Mouse (Mus musculus): ENCODE measurements around the gene Tnfsf8. TPM values are rescaled to one million over a fixed set of nuclear protein-coding genes. Genes with fewer than 3 reads are reported as not detected.

Tnfsf8 gene
- polyA plus RNA-seq, 1 experiment = 0.02 TPM

- TF ChIP-seq POLR2A (IDR thresholded peaks at IDR 0.05; ENCODE audit: extremely low read depth, insufficient read depth, low read length) = no peak
- TF ChIP-seq CTCF (IDR thresholded peaks at IDR 0.05; ENCODE audit: extremely low read depth, insufficient read depth, low read length) = no peak
- Histone ChIP-seq H3K4me3 (ENCODE audit: insufficient read depth, low read length) (no peak overlapping the region), H3K4me1 (ENCODE audit: control insufficient read depth, insufficient read depth, low read length) (no peaks in the 10 kb centered on the region)
These were observed 68.8 kb downstream of the Tnfsf8 start for GRCm38 (mm10) chr4:63792328-63792727.

GRCm38 (mm10) chr4:63785466-63785865 lies 75.7 kb downstream of the Tnfsf8 start:
- H3K27ac ChIP-seq (ENCODE audit: insufficient read depth, low read length) = no peak overlapping the region
- TF ChIP-seq CTCF (IDR thresholded peaks at IDR 0.05; ENCODE audit: extremely low read depth, insufficient read depth, low read length) = no peak
- no peaks in the 10 kb centered on the region for H3K4me1 ChIP-seq (ENCODE audit: control insufficient read depth, insufficient read depth, low read length)
- H3K4me3 ChIP-seq (ENCODE audit: insufficient read depth, low read length) = no peak overlapping the region

More at GRCm38 (mm10) chr4:63792328-63792727, 68.8 kb downstream of the Tnfsf8 start:
- no peak overlapping the region for H3K27ac ChIP-seq (ENCODE audit: insufficient read depth, low read length)

DNA sequence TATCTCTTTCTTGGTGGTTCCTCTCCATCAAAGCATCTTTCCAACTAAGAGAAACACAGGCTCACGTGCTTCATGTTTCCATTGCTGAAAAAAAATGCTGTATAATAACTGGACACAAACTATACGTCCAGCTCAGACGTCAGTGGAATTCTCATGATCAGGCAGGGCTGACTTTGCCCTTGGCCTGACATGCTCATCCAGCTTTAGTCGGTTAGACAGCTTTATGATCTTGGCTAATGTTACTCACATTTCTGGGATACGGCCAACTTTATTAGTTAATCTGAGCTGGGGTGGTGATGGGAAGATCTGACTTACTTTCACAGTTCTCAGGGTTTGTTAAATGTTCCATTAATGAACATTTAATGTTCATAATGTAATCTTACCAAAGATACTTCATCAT lies 77.3 kb downstream of the Tnfsf8 start:
- no peak overlapping the region for H3K4me3 ChIP-seq (ENCODE audit: insufficient read depth, low read length)
- H3K4me1 ChIP-seq (ENCODE audit: control insufficient read depth, insufficient read depth, low read length) = no peaks in the 10 kb centered on the region
- TF ChIP-seq POLR2A (IDR thresholded peaks at IDR 0.05; ENCODE audit: extremely low read depth, insufficient read depth, low read length) (no peak), CTCF (IDR thresholded peaks at IDR 0.05; ENCODE audit: extremely low read depth, insufficient read depth, low read length) (no peak)
- no peak overlapping the region for H3K27ac ChIP-seq (ENCODE audit: insufficient read depth, low read length)

DNA sequence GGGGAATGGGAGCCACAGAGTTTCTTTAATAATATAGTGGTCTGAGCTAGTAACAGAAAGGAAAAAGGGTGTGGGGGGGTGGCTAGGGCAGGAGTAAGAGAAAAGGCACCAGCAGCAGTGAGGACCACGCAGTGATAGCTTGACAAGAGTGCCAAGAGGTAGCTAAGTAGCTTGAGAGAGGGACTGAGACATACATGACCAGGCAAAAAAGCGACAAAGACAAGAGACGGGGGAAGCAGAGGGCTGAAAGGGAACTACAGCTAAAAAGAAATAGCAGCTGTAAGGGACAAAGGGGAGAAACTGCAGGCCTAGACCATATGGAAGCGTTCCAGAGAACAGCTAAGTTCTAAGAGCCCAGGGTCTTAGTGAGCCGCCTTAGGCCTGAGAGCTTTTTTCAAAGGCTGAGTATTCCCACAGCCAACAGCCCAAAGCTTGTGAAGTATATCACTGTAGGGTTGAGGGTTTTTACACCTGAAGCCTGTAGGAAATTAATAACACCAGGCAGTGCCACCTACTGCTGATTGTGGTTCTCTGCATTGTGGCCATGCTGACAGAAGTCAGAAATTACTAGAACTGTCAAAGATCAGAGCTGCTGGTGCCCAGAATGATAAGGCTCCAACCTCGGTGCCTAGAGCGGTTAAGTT lies 78.1 kb downstream of the Tnfsf8 start:
- Histone ChIP-seq H3K4me1 (ENCODE audit: control insufficient read depth, insufficient read depth, low read length) (no peaks in the 10 kb centered on the region), H3K27ac (ENCODE audit: insufficient read depth, low read length) (no peak overlapping the region), H3K4me3 (ENCODE audit: insufficient read depth, low read length) (no peak overlapping the region)
- TF ChIP-seq CTCF (IDR thresholded peaks at IDR 0.05; ENCODE audit: extremely low read depth, insufficient read depth, low read length) (0 out of 2 replicates have a peak, but pooled peaks have one; percentile 19), POLR2A (IDR thresholded peaks at IDR 0.05; ENCODE audit: extremely low read depth, insufficient read depth, low read length) (no peak)

Other genes starting within 250 kb of the Tnfsf8 start
- not detected in 2 replicates for gene Tex48, start 238.9 kb downstream of the Tnfsf8 start, polyA plus RNA-seq (2012; rRNA removed)
- gene Gm11214, start 198.0 kb downstream of the Tnfsf8 start, polyA plus RNA-seq (2012; rRNA removed) = not detected in 2 replicates
- gene Tnfsf15, start 116.2 kb downstream of the Tnfsf8 start, polyA plus RNA-seq (2012; rRNA removed) = not detected in 2 replicates
- gene Tnc, start 185.7 kb upstream of the Tnfsf8 start, polyA plus RNA-seq (2012; rRNA removed) = 1.7 and 2.2 TPM in 2 replicates